Mouse (Mus musculus) adrenal gland, adult 8-10 months (tissue): ENCODE measurements at regions not wholly inside any gene's neighbourhood (a gene's known extent, or its start where the extent isn't known, plus 50 kb on each side); places are given as distances from the start of the nearest gene placed in this dataset.

Experiments used
- DNase-seq: peaks from one replicate; pipeline ENCODE4 v3.0.0; 2022

GRCm38 (mm10) chr13:69867296-69868065, 65.3 kb downstream of the Med10 start:
- DNase-seq: no peak

- no peak for DNase-seq
These were observed 94.3 kb downstream of the Med10 start for GRCm38 (mm10) chr13:69896536-69896935.

GRCm38 (mm10) chr13:69901139-69901538, 98.9 kb downstream of the Med10 start:
- DNase-seq: no peak

- no peak for DNase-seq
These were observed 104.8 kb downstream of the Med10 start for GRCm38 (mm10) chr13:69906802-69907537.

GRCm38 (mm10) chr13:69915796-69916195, 113.6 kb downstream of the Med10 start:
- no peak for DNase-seq

GRCm38 (mm10) chr13:69932695-69933550, 130.7 kb downstream of the Med10 start:
- no peak for DNase-seq

GRCm38 (mm10) chr13:69933551-69933845, 131.3 kb downstream of the Med10 start:
- DNase-seq: no peak

- DNase-seq: no peak
These were observed 137.6 kb downstream of the Med10 start for GRCm38 (mm10) chr13:69939791-69940190.

GRCm38 (mm10) chr13:69944651-69945050, 142.5 kb downstream of the Med10 start:
- no peak for DNase-seq

GRCm38 (mm10) chr13:69946615-69947014, 144.4 kb downstream of the Med10 start:
- DNase-seq: no peak

- no peak for DNase-seq
These were observed 149.9 kb downstream of the Med10 start for GRCm38 (mm10) chr13:69952061-69952460.

- DNase-seq: no peak
These were observed 152.0 kb downstream of the Med10 start for GRCm38 (mm10) chr13:69954171-69954570.

- no peak for DNase-seq
These were observed 153.3 kb downstream of the Med10 start for GRCm38 (mm10) chr13:69955503-69955902.

- no peak for DNase-seq
These were observed 161.7 kb downstream of the Med10 start for GRCm38 (mm10) chr13:69963944-69964343.

- no peak for DNase-seq
These were observed 169.3 kb downstream of the Med10 start for GRCm38 (mm10) chr13:69971281-69972057.

- no peak for DNase-seq
These were observed 172.6 kb downstream of the Med10 start for GRCm38 (mm10) chr13:69974835-69975234.

GRCm38 (mm10) chr13:69984159-69984558, 182.0 kb downstream of the Med10 start:
- DNase-seq: no peak

- DNase-seq: peak; percentile 13
These were observed 185.0 kb downstream of the Med10 start for GRCm38 (mm10) chr13:69987181-69987580.

- no peak for DNase-seq
These were observed 186.1 kb downstream of the Med10 start for GRCm38 (mm10) chr13:69988319-69988718.

- peak; percentile 19 for DNase-seq
These were observed 189.2 kb downstream of the Med10 start for GRCm38 (mm10) chr13:69991253-69991891.

GRCm38 (mm10) chr13:69991892-69992261, 189.7 kb downstream of the Med10 start:
- no peak for DNase-seq

- peak; percentile 1 for DNase-seq
These were observed 201.4 kb downstream of the Med10 start for GRCm38 (mm10) chr13:70003591-70003990.
